Mouse (Mus musculus): Measurements from ENCODE around the gene Immp2l. TPM values are rescaled to one million over a fixed set of nuclear protein-coding genes. Genes with fewer than 3 reads are reported as not detected.

The Immp2l gene
- polyA plus RNA-seq, 1 experiment from 2014 or later, result 20.5 TPM

GRCm38 (mm10) chr12:41575221-41575620, 551.3 kb downstream of the Immp2l start:
- Histone ChIP-seq H3K9me3 (ENCODE audit: control insufficient read depth, low read length) (no peaks in the 10 kb centered on the region), H3K9ac (ENCODE audit: low read length) (no peak overlapping the region), H3K36me3 (ENCODE audit: control insufficient read depth, insufficient read depth, low read length) (no peaks in the 10 kb centered on the region), H3K4me1 (replicated peaks; ENCODE audit: control insufficient read depth, insufficient read depth, low read length) (no peaks in the 10 kb centered on the region), H3K27me3 (replicated peaks; ENCODE audit: control insufficient read depth, insufficient read depth, low read length) (no peaks in the 10 kb centered on the region), H3K4me2 (ENCODE audit: low read length) (no peak overlapping the region), H3K27ac (ENCODE audit: low read depth) (no peak overlapping the region), H3K4me3 (ENCODE audit: low read depth, low read length) (no peak overlapping the region)
- DNase-seq (ENCODE audit: low spot score) (no peak), ATAC-seq (replicated peaks; ENCODE audit: low FRiP score, low TSS enrichment, low read depth) (no peak)
- 44% methylated on average over 4 of the region's 4 CpGs for WGBS

- Histone ChIP-seq H3K9me3 (ENCODE audit: control insufficient read depth, low read length) (no peaks in the 10 kb centered on the region), H3K4me3 (ENCODE audit: low read depth, low read length) (no peak overlapping the region), H3K4me2 (ENCODE audit: low read length) (no peak overlapping the region), H3K27ac (ENCODE audit: low read depth) (no peak overlapping the region), H3K36me3 (ENCODE audit: control insufficient read depth, insufficient read depth, low read length) (no peaks in the 10 kb centered on the region), H3K4me1 (replicated peaks; ENCODE audit: control insufficient read depth, insufficient read depth, low read length) (no peaks in the 10 kb centered on the region), H3K9ac (ENCODE audit: low read length) (no peak overlapping the region), H3K27me3 (replicated peaks; ENCODE audit: control insufficient read depth, insufficient read depth, low read length) (no peaks in the 10 kb centered on the region)
- WGBS, result 75% methylated on average over 5 of the region's 5 CpGs
- DNase-seq (ENCODE audit: low spot score), result no peak
- no peak for ATAC-seq (replicated peaks; ENCODE audit: low FRiP score, low TSS enrichment, low read depth)
Observed at GRCm38 (mm10) chr12:41593401-41593800, 569.5 kb downstream of the Immp2l start.

- H3K27me3 ChIP-seq (replicated peaks; ENCODE audit: control insufficient read depth, insufficient read depth, low read length), result no peaks in the 10 kb centered on the region
Observed at GRCm38 (mm10) chr12:41594037-41594436, 570.1 kb downstream of the Immp2l start.

GRCm38 (mm10) chr12:41615271-41615670, 591.4 kb downstream of the Immp2l start:
- H3K36me3 ChIP-seq (ENCODE audit: control insufficient read depth, insufficient read depth, low read length), result no peaks in the 10 kb centered on the region
- no peak overlapping the region for H3K4me3 ChIP-seq (ENCODE audit: low read depth, low read length)
- H3K4me1 ChIP-seq (replicated peaks; ENCODE audit: control insufficient read depth, insufficient read depth, low read length), result no peaks in the 10 kb centered on the region
- no peak overlapping the region for H3K27ac ChIP-seq (ENCODE audit: low read depth)
- no peak overlapping the region for H3K4me2 ChIP-seq (ENCODE audit: low read length)
- WGBS, result 81% methylated on average over 3 of the region's 3 CpGs
- no peaks in the 10 kb centered on the region for H3K9me3 ChIP-seq (ENCODE audit: control insufficient read depth, low read length)
- H3K9ac ChIP-seq (ENCODE audit: low read length), result no peak overlapping the region
- no peak for DNase-seq (ENCODE audit: low spot score)
- H3K27me3 ChIP-seq (replicated peaks; ENCODE audit: control insufficient read depth, insufficient read depth, low read length), result no peaks in the 10 kb centered on the region
- no peak for ATAC-seq (replicated peaks; ENCODE audit: low FRiP score, low TSS enrichment, low read depth)

More at GRCm38 (mm10) chr12:41594037-41594436, 570.1 kb downstream of the Immp2l start:
- no peaks in the 10 kb centered on the region for H3K36me3 ChIP-seq (ENCODE audit: control insufficient read depth, insufficient read depth, low read length)
- ATAC-seq (replicated peaks; ENCODE audit: low FRiP score, low TSS enrichment, low read depth) (no peak), DNase-seq (ENCODE audit: low spot score) (no peak)
- H3K4me2 ChIP-seq (ENCODE audit: low read length), result no peak overlapping the region
- H3K9ac ChIP-seq (ENCODE audit: low read length), result no peak overlapping the region
- no peaks in the 10 kb centered on the region for H3K4me1 ChIP-seq (replicated peaks; ENCODE audit: control insufficient read depth, insufficient read depth, low read length)
- 91% methylated on average over 4 of the region's 4 CpGs for WGBS
- no peak overlapping the region for H3K4me3 ChIP-seq (ENCODE audit: low read depth, low read length)
- H3K9me3 ChIP-seq (ENCODE audit: control insufficient read depth, low read length), result no peaks in the 10 kb centered on the region
- no peak overlapping the region for H3K27ac ChIP-seq (ENCODE audit: low read depth)

- H3K27me3 ChIP-seq (replicated peaks; ENCODE audit: control insufficient read depth, insufficient read depth, low read length), result no peaks in the 10 kb centered on the region
- H3K9me3 ChIP-seq (ENCODE audit: control insufficient read depth, low read length), result no peaks in the 10 kb centered on the region
- H3K4me3 ChIP-seq (ENCODE audit: low read depth, low read length), result no peak overlapping the region
- H3K36me3 ChIP-seq (ENCODE audit: control insufficient read depth, insufficient read depth, low read length), result no peaks in the 10 kb centered on the region
- no peak overlapping the region for H3K9ac ChIP-seq (ENCODE audit: low read length)
- no peak for ATAC-seq (replicated peaks; ENCODE audit: low FRiP score, low TSS enrichment, low read depth)
- H3K4me1 ChIP-seq (replicated peaks; ENCODE audit: control insufficient read depth, insufficient read depth, low read length), result no peaks in the 10 kb centered on the region
- DNase-seq (ENCODE audit: low spot score), result no peak
- no peak overlapping the region for H3K4me2 ChIP-seq (ENCODE audit: low read length)
- 79% methylated on average over 6 of the region's 6 CpGs for WGBS
- no peak overlapping the region for H3K27ac ChIP-seq (ENCODE audit: low read depth)
Observed at GRCm38 (mm10) chr12:41621341-41621740, 597.5 kb downstream of the Immp2l start.

- DNase-seq (ENCODE audit: low spot score) (no peak), ATAC-seq (replicated peaks; ENCODE audit: low FRiP score, low TSS enrichment, low read depth) (no peak)
- Histone ChIP-seq H3K4me2 (ENCODE audit: low read length) (no peak overlapping the region), H3K4me1 (replicated peaks; ENCODE audit: control insufficient read depth, insufficient read depth, low read length) (no peaks in the 10 kb centered on the region), H3K27ac (ENCODE audit: low read depth) (no peak overlapping the region), H3K9me3 (ENCODE audit: control insufficient read depth, low read length) (no peaks in the 10 kb centered on the region), H3K27me3 (replicated peaks; ENCODE audit: control insufficient read depth, insufficient read depth, low read length) (no peaks in the 10 kb centered on the region), H3K9ac (ENCODE audit: low read length) (no peak overlapping the region), H3K4me3 (ENCODE audit: low read depth, low read length) (no peak overlapping the region), H3K36me3 (ENCODE audit: control insufficient read depth, insufficient read depth, low read length) (no peaks in the 10 kb centered on the region)
- 79% methylated on average over 4 of the region's 4 CpGs for WGBS
Observed at GRCm38 (mm10) chr12:41643262-41643661, 619.4 kb downstream of the Immp2l start.

GRCm38 (mm10) chr12:41644802-41645551, 621.1 kb downstream of the Immp2l start:
- no peaks in the 10 kb centered on the region for H3K4me1 ChIP-seq (replicated peaks; ENCODE audit: control insufficient read depth, insufficient read depth, low read length)
- ATAC-seq (replicated peaks; ENCODE audit: low FRiP score, low TSS enrichment, low read depth) (no peak), DNase-seq (ENCODE audit: low spot score) (no peak)
- no peaks in the 10 kb centered on the region for H3K27me3 ChIP-seq (replicated peaks; ENCODE audit: control insufficient read depth, insufficient read depth, low read length)
- no peaks in the 10 kb centered on the region for H3K9me3 ChIP-seq (ENCODE audit: control insufficient read depth, low read length)
- no peak overlapping the region for H3K4me2 ChIP-seq (ENCODE audit: low read length)
- H3K36me3 ChIP-seq (ENCODE audit: control insufficient read depth, insufficient read depth, low read length), result no peaks in the 10 kb centered on the region
- H3K9ac ChIP-seq (ENCODE audit: low read length), result no peak overlapping the region
- 61% methylated on average over 4 of the region's 4 CpGs for WGBS
- H3K27ac ChIP-seq (ENCODE audit: low read depth), result no peak overlapping the region
- H3K4me3 ChIP-seq (ENCODE audit: low read depth, low read length), result no peak overlapping the region

- Histone ChIP-seq H3K4me3 (ENCODE audit: low read depth, low read length) (no peak overlapping the region), H3K9ac (ENCODE audit: low read length) (no peak overlapping the region), H3K4me2 (ENCODE audit: low read length) (peak overlapping the region; percentile 13; the same call in 1 of the 2 replicates), H3K36me3 (ENCODE audit: control insufficient read depth, insufficient read depth, low read length) (no peaks in the 10 kb centered on the region), H3K27ac (ENCODE audit: low read depth) (no peak overlapping the region), H3K27me3 (replicated peaks; ENCODE audit: control insufficient read depth, insufficient read depth, low read length) (no peaks in the 10 kb centered on the region), H3K4me1 (replicated peaks; ENCODE audit: control insufficient read depth, insufficient read depth, low read length) (no peaks in the 10 kb centered on the region), H3K9me3 (ENCODE audit: control insufficient read depth, low read length) (no peaks in the 10 kb centered on the region)
- no peak for DNase-seq (ENCODE audit: low spot score)
- WGBS, result 11% methylated on average over 5 of the region's 5 CpGs
- ATAC-seq (replicated peaks; ENCODE audit: low FRiP score, low TSS enrichment, low read depth), result no peak
Observed at GRCm38 (mm10) chr12:41646956-41647575, 623.2 kb downstream of the Immp2l start.

- WGBS, result 88% methylated on average over 2 of the region's 2 CpGs
- ATAC-seq (replicated peaks; ENCODE audit: low FRiP score, low TSS enrichment, low read depth), result no peak
- H3K27ac ChIP-seq (ENCODE audit: low read depth), result no peak overlapping the region
Observed at GRCm38 (mm10) chr12:41647675-41648074, 623.8 kb downstream of the Immp2l start.

More at GRCm38 (mm10) chr12:41647675-41648074, 623.8 kb downstream of the Immp2l start:
- Histone ChIP-seq H3K4me1 (replicated peaks; ENCODE audit: control insufficient read depth, insufficient read depth, low read length) (no peaks in the 10 kb centered on the region), H3K36me3 (ENCODE audit: control insufficient read depth, insufficient read depth, low read length) (no peaks in the 10 kb centered on the region), H3K4me2 (ENCODE audit: low read length) (no peak overlapping the region), H3K4me3 (ENCODE audit: low read depth, low read length) (no peak overlapping the region), H3K9ac (ENCODE audit: low read length) (no peak overlapping the region), H3K27me3 (replicated peaks; ENCODE audit: control insufficient read depth, insufficient read depth, low read length) (no peaks in the 10 kb centered on the region), H3K9me3 (ENCODE audit: control insufficient read depth, low read length) (no peaks in the 10 kb centered on the region)
- no peak for DNase-seq (ENCODE audit: low spot score)

All from intestine, embryonic 14.5 days (tissue).